Mouse (Mus musculus): ENCODE data around the gene Prrt2.

The Prrt2 gene

DNA sequence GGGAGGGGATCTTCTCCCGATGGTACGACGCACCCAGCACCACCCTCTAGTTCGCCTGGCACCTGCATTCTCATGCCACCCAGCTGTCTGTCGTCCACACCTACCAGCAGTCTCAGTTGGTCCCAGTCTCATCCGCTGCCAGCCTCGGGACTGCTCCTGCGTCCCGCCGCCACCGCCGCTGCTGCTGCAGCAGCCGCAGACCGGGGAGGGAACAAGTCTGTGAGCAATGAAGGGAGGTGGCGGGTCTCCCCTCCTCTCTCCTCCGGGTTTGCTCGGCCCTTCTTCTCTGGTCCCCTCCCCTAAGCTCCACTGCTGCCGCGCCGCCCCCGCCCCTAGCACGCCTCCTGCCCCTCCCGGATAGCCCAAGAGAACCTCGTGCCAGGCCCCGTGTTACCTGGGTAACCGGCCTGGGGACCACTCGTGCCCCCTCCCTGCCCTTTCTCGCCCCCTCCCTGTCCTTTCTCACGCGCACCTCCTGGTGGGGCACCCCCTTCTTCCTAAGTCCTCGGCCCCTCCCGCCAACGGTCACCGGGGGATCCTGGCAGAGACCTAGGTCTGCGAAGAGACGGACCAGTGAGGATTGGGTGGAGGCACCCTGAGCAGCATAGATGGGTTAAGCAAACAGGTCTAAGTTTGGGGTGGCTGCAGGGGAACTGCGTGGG, at the start of gene Prrt2, which contains the start of gene Gm42742:
Prrt2 (minus strand) TSS at position 311 of the 662 bp plus-strand sequence.
Gm42742 (minus strand) TSS at position 197 of the 662 bp plus-strand sequence.
- DNase-seq = peak; percentile 79

DNA sequence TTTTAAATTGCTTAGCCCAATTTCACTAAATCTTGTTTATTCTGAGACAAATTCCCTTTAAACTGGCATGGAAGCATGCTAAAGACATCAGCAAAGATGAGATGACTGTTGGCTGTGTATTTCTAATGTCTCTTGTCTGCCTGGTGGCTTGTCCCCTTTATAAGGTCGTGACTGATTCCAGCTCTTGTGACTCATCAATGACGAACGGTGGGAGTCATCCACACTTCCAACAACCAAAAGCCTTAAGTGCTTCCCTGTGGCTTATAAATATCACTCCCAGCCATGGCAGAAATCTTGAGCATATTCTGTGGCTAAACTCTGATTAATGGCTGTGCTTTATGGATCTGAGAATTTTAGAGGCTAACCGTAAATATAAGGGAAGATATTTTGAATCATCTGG, 45.3 kb upstream of the Prrt2 start:
- no peak for DNase-seq

DNA sequence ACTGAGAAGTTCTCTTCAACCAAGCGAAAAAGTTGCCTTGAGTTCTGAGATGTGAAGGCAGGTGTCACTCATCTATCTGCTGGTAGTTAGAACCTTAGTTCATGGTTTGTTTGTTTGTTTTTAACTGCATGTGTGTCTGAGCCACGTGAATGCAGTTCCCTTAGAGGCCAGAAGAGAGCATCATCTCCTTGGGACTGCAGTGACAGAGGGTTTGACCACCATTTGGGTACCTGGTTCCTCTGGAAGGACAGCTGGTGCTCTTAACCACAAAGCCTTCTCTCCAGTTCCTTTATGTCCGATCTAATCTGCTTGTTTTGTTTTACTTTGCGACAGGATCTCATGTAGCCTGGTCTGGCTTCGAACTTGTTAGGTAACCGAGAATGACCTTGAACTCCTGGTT, 44.5 kb upstream of the Prrt2 start:
- no peak for DNase-seq

DNA sequence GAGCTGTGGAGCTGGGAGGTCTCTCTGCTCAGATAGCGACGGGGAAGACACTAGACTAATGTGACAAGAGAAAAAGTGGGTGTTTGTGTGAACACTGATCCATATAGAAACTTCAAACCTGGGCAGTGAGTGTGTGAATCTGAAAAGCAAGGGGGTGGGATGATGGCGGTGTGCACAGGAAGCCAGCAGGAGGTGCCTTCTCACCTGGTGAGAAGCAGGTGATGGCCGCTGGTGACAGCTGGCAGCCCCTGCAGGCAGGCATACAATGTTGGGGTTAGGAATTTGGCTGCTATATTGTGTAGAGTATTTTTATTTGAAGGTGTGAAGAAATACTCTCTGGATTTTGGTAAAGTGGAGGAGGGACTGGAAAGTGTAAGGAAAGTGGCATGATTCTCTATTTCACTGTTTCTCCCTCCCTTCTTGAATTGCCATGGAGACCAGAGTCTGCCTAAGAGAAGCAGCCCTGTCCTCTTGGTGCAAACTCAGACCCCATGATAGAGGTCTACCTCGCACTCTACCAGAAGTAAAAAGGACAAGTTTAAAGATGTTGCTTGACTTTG, 34.1 kb upstream of the Prrt2 start:
- DNase-seq = peak; percentile 4

DNA sequence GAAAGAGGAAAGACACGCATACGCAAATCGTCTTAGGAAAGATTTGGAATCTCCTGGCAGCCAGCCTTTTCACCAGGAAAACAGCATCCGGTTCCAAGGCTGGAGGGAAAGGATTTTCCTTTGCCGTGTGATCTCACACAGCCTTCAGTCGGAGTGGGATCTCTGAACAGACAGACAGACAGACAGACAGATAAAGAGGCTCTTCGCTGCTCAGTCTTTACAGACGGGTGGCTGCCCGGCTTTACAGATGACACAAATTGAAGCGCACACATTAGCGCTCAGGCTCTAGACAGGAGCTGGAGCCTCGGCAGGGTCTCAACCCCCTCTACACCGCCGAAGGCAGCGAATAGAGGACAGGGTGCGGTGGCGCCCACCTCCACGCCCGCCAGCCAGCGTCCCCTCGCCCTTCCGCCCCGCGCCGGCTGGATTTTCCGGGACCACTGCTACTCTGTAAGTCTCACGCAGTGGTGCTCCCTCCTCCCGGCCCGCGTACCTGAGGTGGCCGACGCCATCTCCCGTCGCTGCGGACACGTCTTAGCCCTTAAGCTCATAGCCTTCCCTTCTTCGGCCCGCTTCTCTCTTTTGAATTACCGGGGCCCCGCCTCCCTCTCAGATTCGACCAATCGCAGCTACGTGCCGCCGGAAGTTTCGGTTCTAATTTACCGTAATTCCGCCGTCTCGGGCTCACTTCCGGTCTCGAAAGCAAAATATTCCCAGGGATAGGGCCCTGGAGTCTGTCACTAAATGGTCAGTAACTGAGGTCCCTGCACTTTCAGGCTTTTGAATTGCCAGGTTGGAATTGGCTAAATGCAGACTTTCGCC, 21.1 kb upstream of the Prrt2 start, which contains the start of gene Kif22:
Kif22 (minus strand) TSS at position 621 of the 822 bp plus-strand sequence.
- DNase-seq = peak; percentile 88

DNA sequence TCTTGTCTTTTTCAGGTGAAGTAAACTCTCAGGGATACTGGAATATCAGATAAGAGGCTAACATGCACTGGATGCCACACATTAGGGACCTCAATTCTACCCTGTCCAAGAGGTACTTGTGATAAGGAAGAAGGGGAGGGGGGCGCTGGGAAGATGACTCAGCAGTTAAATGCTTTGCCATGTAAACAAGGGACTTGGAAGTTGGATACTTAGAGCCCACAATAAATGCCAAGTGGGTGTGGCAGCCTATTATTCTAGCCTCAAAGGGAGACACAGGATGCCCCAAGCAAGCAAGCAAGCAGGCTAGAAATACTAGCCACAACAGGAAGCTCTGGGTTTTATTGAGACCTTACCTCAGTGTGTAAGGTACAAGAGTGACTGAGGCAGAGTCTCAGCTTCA, 10.2 kb upstream of the Prrt2 start:
- no peak for DNase-seq

DNA sequence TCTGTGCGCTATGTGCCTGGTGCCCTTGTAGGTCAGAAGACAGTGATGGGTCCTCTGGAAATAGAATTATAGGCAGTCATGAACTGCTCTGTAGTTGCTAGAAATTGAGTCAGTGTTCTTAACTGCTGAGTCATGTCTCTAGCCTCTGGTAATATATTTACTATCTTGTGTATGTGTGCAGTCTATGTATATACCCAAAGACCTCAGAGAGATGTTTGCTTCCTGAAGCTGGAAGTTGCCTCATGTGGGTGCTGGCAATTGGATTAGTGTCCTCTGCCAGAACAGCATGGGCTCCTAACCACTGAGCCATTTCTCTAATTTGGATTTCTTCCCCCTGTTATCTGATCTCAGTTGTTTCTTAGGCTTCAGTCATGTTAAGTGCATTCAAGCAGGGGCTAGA, 9.2 kb upstream of the Prrt2 start:
- no peak for DNase-seq

DNA sequence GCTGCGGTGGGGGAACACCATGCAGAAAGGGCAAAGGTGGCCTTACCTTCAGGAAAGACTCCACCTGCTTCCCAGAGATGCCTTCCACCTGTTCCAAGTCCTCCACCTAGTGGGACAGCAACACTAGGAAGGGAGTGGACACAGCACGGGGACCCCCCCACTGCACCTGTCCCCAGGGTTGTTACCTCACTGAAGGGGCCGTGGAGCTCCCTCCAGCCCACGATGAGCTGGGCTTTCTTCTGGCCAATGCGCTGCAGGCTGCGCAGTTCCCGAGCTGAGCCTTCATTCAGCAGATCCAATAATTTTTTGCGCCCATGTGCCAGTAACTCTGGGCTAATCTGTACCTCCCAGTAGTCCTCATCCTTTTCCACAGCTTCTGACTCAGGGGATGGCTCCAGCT, 6.9 kb upstream of the Prrt2 start:
- DNase-seq = no peak

DNA sequence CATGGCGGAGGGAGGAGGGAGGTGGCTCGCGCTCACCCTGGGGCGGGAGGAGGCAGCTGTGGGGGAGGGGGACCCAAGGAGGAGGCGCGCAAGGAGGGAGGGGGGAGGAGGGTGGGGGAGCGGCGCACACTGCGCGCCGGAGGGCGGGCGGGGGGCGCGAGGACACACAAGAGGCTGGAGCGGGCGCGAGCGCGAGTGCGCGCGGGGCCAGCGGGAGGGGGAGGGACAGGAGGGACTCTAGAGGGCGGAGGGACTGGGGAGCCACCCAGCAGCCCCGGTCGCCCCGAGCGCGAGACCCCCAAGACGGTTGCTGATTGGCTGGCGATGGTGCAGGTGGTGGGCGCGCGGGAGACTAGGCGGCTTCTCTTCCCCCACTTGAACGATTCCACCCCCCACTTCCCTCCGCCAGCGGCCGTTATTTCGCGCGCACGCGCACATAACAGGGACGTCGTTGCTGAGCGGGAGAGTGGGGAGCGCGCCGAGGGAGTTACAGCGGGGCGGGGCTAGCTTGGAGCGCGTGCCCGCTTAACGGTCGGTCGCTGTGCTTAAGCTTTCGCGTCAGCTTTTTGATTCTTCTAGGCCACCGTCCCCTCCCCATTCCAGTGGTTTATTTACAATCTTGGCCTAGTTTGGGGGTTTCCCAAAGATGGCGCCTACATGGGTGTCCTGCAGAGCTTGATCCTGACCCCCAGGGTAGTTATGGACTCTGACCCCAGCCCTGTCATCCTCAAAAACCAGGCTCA, 6.1 kb upstream of the Prrt2 start, which contains the start of gene Maz:
Maz (minus strand) TSS at position 54 of the 743 bp plus-strand sequence.
- peak; percentile 99 for DNase-seq

DNA sequence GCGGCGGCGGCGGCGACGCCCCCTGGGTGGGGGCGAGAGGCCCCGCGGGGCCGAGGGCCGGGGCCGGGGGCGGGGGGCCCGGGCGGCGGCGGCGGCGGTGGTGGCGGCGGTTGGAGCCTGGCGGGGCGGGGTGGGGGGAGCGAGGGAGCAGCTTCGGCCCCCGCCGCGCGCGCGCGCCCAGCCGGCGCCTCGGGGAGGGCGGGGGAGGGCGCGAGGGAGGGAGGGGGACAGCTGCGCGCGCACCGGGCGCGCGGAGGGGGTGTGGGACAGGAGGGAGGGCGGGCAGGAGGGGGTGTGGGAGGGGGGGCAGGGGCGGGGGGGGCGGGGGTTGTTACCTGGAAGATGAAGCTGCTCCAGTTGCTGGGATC, 5.6 kb upstream of the Prrt2 start:
- peak; percentile 61 for DNase-seq

DNA sequence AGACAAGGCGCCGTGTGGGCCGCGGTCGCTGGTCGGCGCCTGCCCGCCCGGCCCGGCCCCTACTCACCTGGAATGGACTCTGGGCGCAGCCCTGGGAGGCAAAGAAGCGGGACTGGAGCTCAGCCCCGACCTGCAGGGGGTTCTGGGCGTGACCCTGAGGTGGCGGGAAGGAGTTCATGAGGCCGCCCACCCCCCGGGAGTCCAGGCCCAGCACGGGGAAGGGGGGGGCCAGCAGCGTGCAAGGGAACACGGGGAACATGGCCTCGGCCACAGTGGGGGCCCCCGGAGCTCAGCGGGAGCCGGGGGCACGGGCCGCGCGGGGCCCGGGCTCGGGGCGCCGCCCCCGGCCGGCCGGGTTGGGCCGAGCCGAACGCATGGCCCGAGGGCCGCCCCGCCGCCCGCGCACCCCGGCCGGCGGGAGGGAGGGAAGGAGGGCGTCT, 5.2 kb upstream of the Prrt2 start:
- no peak for DNase-seq

DNA sequence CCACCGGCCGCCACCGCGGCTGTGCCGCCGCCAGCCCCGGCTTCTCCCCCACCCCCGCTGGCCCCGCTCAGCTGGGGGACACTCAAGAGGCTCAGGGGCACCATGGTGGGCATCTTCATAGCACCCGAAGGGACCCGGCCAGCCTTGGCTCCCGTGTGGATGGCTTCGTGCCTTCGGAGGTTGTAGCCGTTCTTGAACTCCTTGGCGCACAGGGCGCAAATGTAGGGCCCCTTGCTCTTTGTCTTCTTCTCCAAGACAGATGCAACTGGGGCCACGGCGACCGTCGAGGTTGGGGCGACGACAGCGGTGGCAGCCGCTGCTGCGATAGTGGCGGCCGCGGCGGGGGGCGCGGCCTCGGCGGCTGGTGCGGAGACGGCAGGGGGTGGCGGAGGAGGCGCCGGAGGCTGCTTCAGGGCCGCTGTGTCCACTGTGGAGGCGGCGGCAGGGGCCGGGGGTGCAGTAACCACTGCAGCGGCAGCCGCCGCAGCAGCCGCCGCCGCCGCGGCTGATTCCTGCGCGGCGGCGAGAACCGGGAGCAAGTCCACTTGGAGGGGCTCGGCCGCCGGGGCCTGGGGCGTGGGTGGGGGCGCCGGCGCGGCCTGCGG, 4.6 kb upstream of the Prrt2 start:
- DNase-seq = no peak

DNA sequence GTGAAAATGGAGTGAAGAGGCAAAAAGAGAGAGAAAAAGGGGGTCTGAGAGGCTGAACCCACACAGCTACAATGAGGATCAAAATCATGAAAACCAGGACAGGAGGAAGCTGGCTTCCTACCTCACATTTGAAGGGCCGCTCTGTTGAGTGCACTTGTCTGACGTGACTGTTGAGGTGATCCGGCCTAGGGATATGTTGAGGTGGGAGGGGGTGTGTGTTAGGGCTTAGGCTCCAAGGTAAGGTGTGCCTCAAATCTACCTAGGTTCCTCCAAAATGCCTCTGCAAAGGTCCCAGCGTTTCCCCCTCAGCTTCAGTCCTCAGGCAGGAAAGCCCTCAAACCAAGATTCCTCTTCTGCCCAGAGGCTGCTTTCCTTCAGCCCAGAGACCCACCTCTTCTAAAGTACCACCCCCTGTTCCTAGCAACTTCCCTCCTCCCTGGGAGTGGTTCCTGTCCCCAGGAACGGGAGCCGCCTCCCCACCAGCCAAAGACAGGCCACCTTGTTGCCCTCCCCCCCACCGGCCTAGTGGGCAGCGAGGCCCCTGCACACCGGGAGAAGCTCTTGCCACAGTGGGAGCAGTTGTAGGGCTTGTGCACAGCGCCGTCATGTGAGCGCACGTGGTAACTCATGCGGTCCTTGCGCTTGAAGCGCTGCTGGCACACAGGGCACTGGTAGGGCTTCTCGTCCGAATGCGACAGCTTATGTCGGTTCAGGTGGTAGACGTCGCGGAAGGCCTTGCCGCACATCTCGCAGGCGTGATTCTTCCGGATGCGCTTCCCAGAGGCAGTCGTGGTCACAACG, 3.9 kb upstream of the Prrt2 start:
- peak; percentile 86 for DNase-seq

DNA sequence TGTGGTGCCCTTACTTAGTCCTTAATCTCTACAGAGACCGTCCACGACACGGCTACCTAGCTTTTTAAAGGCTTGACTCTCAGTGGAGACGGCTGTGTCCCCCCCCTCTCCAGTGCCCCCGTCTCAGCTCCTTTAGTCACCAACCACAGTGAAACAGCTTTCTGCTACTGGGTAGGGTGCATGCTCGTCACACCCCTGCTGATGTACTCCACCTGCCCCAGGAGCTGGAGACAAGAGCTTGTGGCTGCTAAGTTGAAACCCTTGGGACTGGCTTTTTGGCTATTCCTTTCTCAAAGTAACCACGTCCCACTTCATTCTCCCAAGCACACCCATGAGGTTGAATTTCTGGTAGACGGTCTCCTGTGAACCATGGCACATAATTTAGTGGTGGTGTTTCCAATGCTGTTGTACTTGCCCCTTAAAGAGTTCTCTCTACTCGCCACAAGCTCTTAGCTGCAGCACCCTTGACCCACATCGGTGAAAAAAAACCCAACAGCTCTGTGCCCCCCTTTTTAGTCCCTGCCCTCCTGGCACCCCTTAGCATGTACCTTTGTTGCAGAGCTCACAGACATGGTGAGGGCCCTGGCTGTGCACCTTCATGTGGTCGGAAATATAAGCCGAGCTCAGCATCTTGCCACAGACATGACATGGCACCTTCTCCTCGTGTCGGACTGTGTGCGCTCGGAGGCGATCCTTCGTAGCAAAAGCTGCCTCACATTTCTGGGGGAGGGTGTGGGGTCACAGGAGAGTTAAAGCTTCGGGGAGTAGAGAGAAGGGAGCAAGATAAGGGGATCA, 3.1 kb upstream of the Prrt2 start:
- no peak for DNase-seq

DNA sequence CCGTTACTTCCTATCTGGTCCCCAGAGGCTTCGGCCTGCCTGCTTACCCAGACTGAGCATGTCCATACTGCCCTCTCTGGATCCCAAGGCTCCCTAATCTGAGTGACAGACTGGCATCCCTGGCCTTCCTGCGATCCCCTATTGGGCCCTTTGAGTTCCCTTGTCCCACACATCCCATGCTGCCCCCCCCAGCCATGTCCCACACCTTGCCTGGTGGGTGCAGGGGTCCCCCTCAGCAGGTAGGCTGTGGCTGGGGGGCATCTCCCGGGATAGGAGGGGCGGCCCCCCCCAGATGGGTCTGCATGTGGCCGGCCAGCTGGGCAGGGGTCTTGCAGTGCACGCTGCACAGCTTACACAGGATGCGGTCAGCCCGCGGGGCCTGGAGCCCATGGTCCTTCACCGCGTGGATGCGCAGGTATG, 2.3 kb upstream of the Prrt2 start:
- DNase-seq = no peak

DNA sequence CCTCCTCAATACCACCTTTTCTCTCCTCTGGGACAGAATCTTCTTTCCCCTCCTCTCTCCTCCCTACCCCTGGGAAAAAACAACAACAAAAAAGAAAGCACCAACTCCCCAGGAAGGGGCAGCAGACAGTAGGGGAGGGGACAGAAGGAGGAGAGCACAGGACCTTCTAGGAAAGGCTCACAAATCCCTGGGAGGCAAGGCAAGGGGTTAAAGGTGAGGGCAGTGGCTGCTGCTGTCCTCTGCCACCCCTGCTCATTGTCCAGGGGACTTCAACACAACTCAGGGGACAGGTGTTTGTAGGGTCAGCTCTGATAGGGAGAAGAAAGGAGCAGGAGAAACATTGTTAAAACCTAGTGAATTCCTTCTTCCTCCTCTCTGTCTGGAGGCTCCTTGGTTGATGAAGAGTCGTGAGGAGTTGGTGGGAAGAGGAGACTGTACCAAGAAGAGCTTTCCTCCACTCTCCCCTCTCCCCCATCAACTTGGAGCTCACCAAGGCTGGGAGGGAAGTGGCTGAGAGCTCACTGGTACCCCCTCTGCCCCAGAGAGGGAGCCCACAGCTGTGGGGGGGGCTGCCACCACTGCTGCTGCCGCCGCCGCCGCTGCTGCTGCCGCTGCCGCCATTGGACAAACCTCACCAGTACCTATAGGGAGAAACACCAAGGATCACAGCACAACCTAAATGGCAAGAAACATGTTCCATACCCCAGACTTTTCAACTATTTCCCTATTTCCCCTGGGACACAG, 1.7 kb upstream of the Prrt2 start:
- no peak for DNase-seq

DNA sequence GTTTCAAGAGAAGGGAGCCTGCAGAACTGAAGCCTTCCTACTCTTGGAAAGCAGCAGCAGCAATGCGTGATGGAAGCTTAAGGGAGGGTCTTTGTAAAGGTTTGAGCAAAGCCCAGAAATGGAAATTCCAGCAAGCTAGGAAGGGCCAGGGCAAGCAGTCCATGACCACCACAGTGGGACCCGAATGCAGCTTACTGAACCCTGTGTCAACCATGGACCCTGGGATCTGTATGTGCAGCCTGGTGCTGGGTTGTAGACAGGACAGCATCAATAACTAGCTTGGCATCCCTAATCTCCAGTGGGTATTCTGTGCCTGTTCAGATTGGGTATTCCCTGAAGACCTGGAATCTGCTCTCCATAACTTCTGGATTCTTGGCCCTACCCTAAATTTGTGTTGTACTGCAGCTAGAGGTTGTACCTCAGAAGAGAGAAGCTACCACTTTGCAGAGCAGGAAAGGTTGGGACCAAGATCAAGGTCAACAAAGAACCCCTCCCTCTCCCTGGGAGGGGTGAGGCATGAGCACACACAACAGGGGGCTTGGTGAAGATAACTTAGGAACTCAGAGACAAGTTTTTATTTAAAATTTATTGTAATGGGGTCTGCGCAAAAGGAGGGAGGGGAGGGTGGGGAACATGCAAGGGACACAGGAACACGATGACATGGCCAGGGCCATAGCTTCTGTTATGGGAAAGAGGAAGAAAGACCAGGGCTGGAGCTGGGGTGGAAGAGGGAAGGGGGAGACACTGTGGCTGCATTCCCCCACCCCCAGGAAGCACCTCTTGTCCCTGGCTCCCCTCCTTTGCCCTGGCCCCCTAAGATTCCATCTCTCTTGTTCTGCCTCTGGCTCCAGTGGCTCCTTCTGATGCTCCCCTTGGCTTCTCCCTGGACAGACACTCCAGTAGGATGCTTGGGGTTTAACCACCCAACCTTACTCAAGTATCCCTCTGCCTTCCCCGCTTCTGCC, 834 bp upstream of the Prrt2 start:
- DNase-seq = no peak

DNA sequence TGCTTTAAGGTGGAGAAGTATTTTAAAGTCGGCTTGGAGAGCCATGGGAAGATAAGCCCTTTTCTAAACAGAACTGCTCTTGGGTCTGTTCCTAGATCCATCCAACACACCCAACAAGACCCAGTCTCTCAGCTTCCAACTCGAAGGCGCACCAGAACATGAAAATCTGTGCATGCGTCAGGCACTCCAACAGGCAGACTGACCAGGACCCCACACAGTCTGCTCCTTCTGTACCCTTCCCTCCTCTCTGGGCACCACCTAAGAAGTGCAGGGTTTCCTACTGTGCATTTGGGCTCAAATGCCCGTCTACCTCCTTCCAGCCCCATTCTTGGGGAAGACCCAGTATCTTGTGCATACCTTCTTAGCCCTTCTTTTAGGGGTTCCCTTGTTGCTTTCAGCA, 520 bp downstream of the Prrt2 start:
- DNase-seq = no peak

DNA sequence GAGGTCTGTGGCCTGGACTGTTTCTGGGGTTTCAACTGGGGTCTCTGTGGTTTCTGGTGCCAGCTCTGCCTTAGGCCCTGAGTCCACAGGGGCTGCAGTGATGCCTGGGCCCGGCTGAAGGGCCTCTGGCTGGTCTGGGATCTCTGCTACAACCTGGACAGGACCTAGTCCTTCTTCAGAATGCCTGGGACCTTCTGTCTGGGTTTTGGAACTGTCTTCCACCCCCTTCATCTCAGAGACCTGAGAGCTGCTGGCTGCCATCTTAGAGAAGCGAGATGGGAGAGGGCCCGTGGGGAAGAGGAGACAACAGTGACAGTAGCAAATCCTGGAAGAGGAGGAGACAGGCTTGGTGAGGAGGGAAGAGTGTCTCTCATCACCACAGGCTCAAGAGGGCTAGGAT, 980 bp downstream of the Prrt2 start:
- DNase-seq = no peak

Measured in right cerebral cortex, adult 18-20 months (tissue).